Mouse (Mus musculus) T-helper 1 cell (primary cell): ENCODE measurements around the gene Lnx2.

Experiments used
- in situ Hi-C: fragments of 300-600 bp; cut with MboI, MseI; formaldehyde crosslinking; loops from one replicate; pipeline ENCODE4 v1.15.1; 2025; ENCODE audit warnings: high pct_unique_total_duplicates

The Lnx2 gene

DNA sequence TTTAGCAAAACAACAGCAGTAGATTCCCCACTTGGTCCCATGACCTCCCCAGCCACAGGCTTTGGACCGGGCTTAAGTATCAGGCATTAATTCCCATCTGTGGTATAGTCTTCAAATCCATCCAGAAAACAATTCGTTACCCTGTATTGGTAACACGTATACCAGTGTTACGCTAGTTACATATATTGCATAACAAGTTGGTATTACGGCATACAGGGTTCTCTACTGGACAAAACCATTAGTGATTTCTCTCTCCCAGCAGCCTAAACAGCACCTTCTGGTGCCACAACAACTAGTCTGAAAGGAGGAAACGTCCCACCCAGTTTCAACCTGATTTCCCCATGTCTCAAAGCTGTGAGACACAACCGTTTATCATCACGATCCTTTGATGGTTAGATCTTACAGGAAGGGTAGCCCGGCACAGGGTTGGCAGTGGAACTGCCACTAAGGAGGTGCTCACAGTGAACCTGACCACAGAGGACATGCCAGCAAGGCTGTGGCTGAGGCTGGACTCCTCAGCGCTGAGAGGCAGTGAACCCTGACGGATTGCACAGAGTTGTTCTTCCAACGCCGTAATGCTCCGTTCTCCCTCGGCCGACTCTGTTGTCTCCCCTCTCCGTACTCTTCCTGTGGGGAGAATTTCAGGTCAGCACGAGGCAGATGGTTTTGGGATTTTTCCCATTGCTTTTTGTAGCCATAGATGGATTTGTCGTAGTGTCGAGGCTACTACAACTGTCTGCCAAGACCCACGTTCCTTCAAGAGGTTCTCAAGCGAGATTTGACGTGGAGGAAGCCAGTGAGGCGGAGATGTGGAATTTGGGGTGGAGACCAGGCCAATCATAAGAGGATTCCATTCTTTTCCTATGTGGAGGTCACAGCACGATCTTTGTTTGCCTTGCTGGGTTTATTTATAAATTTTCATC is 102.3 kb downstream of the Lnx2 start:
- in situ Hi-C loops: no loop called here

GRCm38 (mm10) chr5:146973353-146973752 is 103.0 kb downstream of the Lnx2 start:
- in situ Hi-C loops: no loop called here

DNA sequence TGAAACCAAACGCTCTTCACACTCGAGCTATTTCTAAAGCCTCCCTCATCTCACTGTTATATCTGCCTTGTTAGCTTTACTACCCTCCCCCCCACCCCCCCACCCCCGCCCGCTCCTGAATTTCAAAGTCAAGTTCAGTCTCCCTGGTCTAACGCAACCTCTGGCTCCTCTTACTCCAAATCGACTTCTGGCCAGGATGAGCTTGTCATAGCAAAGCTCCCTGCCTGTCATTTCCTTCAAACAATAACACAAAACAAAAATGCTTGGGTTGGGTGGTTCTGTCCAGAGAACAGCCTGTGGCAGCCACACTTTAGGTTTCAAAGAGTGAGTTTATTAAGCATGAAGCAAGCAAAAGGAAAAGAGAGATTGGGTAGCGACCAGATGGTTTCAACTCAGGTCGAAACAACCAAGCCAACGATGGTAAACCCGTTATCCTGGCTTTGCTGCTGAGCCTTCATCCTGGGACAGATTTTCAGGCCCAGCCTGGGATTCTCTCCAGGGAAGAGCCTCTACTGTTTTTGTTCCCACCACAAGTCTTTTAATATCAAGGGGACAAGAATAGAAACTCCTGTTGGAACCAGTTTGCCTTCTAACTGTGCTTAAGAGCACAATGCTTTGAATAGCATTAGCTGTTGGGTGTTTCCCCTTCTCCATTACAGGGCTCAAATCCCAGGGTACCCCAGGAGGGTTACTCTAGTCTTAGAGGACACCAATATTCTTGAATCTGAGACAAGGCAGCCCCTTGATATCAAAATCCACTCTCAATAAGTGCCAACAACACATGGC is 104.4 kb downstream of the Lnx2 start:
- in situ Hi-C loops: no loop called here

DNA sequence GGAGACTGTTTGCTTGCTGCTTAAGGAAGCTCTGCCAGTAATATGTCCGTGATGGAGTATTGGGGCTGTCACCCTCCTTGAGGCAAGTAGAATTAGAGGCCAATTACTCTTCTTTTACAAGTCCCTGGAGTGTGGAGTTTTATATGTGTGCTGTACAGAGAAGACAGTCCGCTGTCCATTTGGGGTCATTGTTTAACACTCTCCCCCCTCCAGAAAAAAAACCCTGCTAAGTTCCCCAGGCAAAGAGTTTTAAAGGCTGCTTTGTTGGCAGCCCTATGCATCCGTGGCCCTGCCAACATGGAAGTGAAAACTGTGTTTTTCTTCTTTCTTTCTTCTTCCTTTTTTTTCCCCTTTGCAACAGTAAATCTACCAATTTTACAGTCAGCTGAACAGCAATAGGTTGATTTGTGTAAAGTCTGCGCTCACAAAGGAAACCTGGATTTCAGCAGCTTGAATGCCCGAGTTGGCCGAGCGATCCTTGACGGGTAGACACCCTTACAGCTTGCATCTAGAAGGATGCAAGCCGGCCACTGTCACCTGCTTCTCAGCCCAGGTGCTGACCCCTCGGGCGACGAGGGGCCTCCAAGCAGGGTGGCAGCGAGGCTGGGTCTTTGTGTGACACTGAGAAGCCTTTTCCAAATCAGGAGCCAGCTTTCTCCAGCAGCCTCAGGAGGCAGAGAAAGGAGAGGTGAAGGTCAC is 107.5 kb downstream of the Lnx2 start:
- in situ Hi-C loops: no loop called here
